Mouse (Mus musculus) limb, embryonic 10.5 days (tissue): ENCODE results near the gene Pappa2. TPM values are rescaled to one million over a fixed set of nuclear protein-coding genes. Genes with fewer than 3 reads are reported as not detected.

Experiments
- DNase-seq: peaks from one replicate; pipeline ENCODE4 v3.0.0-alpha.2; 2017; ENCODE audit warnings: low spot score
- H3K27ac ChIP-seq: fragments of 300-500 bp; sonication (generic); 2 replicates; pipeline ENCODE4 v1.5.1; 2016; ENCODE audit warnings: mild to moderate bottlenecking
- H3K27me3 ChIP-seq: fragments of 300-500 bp; sonication (generic); 2 replicates; pipeline ENCODE4 v1.6.1; 2016; ENCODE audit warnings: low read depth, mild to moderate bottlenecking; ENCODE audit not compliant: poor library complexity, severe bottlenecking
- H3K36me3 ChIP-seq: fragments of 300-500 bp; sonication (generic); 2 replicates; pipeline ENCODE4 v1.6.1; 2016; ENCODE audit warnings: mild to moderate bottlenecking, moderate library complexity
- H3K4me1 ChIP-seq: fragments of 300-500 bp; sonication (generic); 2 replicates; pipeline ENCODE4 v1.6.1; 2016
- H3K4me3 ChIP-seq: fragments of 300-500 bp; sonication (generic); 2 replicates; pipeline ENCODE4 v1.5.1; 2016; ENCODE audit warnings: mild to moderate bottlenecking, moderate library complexity
- H3K9me3 ChIP-seq: fragments of 300-500 bp; sonication (generic); replicated peaks from 2 replicates; pipeline ENCODE4 v1.6.1; 2016; ENCODE audit warnings: mild to moderate bottlenecking
- WGBS: fragments of 180-500 bp; shearing (Covaris S2); methylation state at CpG from one replicate; pipeline ENCODE4 v1.1.7; 2016; 5-methylcytosine and 5-hydroxymethylcytosine counted together
- polyA plus RNA-seq: library from polyadenylated mRNA; unstranded; fragments of >200 nt; fragmentation: Nextera tagmentation; extraction: Ambion mirVana; gene quantifications from 2 replicates; pipeline ENCODE4 v1.2.1, GENCODE M21; 2016

Pappa2 gene
- polyA plus RNA-seq, 1 experiment from 2014 or later: 0.10 TPM

DNA sequence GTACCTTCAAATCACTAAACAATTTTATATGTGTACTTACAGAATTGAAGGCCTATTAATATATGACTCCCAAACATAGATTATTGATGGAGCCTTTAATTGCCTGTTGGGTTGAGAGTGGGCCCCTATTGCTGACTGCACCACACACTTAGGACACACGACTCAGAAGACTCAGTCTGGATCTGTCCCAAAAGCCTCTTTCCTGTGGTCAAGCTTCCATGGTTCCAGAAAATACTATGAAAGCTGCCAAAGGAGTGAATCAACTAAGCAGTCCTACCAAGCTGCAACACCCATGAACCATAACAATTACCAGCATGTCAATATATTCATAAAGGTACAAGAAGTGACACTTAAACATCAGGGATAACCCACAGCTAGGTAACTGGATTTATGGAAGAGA, 106.7 kb downstream of the Pappa2 start:
- H3K4me1 ChIP-seq: no peaks in the 10 kb centered on the region
- no peak overlapping the region for H3K4me3 ChIP-seq
- no peaks in the 10 kb centered on the region for H3K36me3 ChIP-seq
- no peak for DNase-seq
- no peaks in the 10 kb centered on the region for H3K9me3 ChIP-seq
- no peak overlapping the region for H3K27ac ChIP-seq
- 82% methylated on average over 1 of the region's 1 CpGs for WGBS
- no peaks in the 10 kb centered on the region for H3K27me3 ChIP-seq

DNA sequence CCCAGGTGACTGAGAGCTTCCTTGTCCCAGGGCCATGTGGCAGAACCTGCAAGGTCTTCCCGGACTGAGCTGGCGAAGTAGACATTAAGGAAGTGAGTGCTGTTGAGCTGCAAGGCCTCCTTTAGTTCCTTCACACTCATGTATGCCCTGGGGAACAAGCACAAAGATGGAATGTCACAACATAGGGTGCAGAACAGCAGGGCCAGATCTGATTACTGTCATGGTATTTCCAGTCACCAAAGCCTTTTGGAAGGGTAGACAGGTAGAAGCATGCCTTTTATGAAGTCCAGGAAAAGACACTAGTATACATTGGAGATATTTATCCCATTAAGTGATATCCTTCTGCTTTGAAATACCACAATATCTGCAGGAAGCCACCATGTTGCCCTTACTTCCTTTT, 108.9 kb downstream of the Pappa2 start:
- 84% methylated on average over 2 of the region's 2 CpGs for WGBS
- H3K27ac ChIP-seq: no peak overlapping the region
- no peaks in the 10 kb centered on the region for H3K27me3 ChIP-seq
- H3K4me3 ChIP-seq: no peak overlapping the region
- H3K4me1 ChIP-seq: no peaks in the 10 kb centered on the region
- DNase-seq: no peak
- H3K9me3 ChIP-seq: no peaks in the 10 kb centered on the region
- H3K36me3 ChIP-seq: no peaks in the 10 kb centered on the region

GRCm38 (mm10) chr1:158860190-158860589, 120.1 kb downstream of the Pappa2 start:
- WGBS: 46% methylated on average over 5 of the region's 5 CpGs
- peaks cover 23% of the 10 kb centered on the region for H3K4me1 ChIP-seq
- H3K27me3 ChIP-seq: no peaks in the 10 kb centered on the region
- H3K9me3 ChIP-seq: no peaks in the 10 kb centered on the region
- H3K27ac ChIP-seq: peak overlapping the region; percentile 68; the same call in 1 of the 2 replicates
- no peak overlapping the region for H3K4me3 ChIP-seq
- H3K36me3 ChIP-seq: no peaks in the 10 kb centered on the region
- peak; percentile 65 for DNase-seq

DNA sequence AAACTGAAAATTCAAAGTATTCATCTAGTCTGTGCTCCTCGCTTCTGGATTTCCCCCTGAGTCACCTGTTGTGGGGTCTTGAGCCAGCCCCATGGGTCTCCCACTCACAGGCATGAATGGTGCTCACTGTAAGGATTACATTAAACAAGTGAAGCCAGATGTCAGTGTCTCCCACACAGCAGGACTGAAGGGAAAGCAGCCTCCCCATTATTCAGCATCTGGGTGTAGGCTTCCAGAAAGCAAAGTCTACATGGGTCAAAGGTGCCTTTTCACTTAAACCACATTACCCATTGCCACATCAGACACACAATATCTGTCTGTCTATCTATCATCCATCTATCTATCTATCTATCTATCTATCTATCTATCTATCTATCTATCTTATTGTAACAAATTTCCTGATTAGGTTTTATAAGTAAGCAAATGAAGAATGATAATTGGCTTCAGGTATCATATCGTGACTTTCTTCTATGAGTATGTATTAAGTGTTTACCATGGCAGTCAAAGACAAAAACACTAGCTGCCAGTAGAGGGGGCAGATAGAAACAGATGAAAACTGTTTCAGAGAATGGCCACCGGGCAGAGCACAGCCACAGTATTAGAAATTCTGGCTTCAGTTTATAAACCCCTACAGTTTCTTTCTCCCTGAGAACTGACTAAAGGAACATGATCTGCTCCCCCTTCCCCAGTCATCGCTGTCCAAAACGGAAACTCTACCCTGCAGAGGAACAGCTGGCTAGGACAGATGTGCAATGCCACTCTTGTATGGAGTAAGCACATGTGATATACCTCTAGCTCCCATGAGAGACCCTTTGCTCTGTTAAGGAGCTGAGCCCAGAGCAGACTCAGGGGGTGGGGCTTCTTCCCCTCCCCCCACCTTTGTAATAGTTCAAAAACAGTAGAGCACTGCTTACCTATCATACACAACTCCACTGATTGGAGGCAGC, 126.1 kb downstream of the Pappa2 start:
- WGBS: 80% methylated on average over 5 of the region's 5 CpGs
- Histone ChIP-seq H3K36me3 (no peaks in the 10 kb centered on the region), H3K9me3 (no peaks in the 10 kb centered on the region), H3K4me1 (peaks cover 22% of the 10 kb centered on the region), H3K27me3 (no peaks in the 10 kb centered on the region), H3K27ac (no peak overlapping the region), H3K4me3 (no peak overlapping the region)
- peak; percentile 30 for DNase-seq

DNA sequence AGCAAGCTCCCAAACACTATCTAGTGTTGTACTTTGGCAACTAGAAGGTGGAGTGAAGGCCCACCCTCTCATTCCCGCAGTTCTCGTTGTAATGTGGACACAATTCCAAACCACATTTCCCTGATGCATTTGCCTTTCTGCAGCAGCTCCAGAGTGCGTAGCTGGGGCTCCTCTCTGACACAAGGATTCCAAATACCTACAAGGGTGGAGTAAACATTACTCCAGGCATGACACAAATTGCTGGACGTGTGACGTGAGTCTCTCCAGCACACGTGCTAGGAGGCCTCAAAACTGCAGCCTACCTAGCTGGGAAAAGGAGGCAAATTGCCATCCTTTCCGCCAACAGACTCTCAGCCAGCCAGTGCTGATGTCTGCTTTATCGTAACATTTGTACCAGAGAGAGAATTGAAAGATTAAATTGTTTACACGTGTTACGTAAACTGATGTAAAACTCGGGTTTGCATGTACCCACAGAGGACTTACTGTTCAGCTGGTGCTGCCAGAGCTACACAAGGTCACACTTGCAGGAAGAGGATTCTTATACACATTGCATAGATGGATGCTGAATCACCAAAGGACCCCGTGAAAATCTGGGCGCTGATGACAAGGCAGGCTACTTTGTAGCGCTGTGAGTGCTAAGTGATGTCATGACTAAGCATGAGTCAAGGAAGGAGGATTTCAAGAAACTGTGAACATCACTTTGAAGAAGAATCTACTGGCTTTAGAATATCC, 127.3 kb downstream of the Pappa2 start:
- Histone ChIP-seq H3K4me1 (peaks cover 22% of the 10 kb centered on the region), H3K36me3 (no peaks in the 10 kb centered on the region), H3K27ac (no peak overlapping the region), H3K9me3 (no peaks in the 10 kb centered on the region), H3K4me3 (no peak overlapping the region), H3K27me3 (no peaks in the 10 kb centered on the region)
- peak; percentile 30 for DNase-seq
- WGBS: 85% methylated on average over 14 of the region's 14 CpGs

DNA sequence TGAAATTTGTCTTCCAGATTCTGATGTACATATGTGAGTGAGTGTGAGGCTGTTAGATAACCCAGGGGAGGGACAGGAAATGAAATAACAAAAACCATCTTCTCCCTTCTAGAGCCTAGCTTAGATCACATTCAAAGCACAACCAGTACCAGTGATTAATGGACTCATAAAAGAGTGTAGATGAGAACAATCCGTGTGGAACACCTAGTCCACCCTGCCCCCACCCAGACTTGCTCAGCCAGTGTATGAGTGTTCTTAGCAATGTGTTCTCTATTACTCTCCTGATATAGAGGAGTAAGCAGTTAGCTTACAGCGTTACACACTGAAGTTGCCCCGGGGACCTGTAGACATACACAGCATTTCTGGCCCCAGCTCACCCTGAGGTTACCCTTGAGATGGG, 129.8 kb downstream of the Pappa2 start:
- H3K27ac ChIP-seq: peak overlapping the region; percentile 61
- no peaks in the 10 kb centered on the region for H3K36me3 ChIP-seq
- no peak overlapping the region for H3K4me3 ChIP-seq
- H3K27me3 ChIP-seq: no peaks in the 10 kb centered on the region
- WGBS: 33% methylated on average over 3 of the region's 3 CpGs
- H3K9me3 ChIP-seq: no peaks in the 10 kb centered on the region
- DNase-seq: peak; percentile 34
- peaks cover 22% of the 10 kb centered on the region for H3K4me1 ChIP-seq

DNA sequence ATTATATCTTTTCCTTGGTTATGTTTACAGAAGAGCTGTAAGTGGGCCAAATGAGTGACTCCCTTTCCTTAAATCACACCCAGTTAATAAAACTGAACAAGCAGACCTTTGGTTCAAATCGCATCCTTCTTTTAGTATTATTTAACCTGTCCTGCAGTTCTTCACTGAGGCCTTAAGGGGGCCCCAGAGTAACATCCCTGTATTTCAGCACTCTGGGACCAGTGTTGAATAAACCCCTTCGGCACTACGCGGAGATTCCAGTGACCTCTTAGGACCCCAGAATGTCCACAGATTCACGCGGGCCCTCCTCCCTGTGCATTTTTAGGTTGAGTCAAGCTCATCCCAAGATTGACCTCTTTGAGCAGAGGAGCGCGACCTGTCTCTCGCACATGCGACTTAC, 135.7 kb downstream of the Pappa2 start:
- Histone ChIP-seq H3K27ac (no peak overlapping the region), H3K9me3 (no peaks in the 10 kb centered on the region), H3K27me3 (no peaks in the 10 kb centered on the region), H3K4me1 (no peaks in the 10 kb centered on the region), H3K36me3 (no peaks in the 10 kb centered on the region), H3K4me3 (no peak overlapping the region)
- WGBS: 56% methylated on average over 10 of the region's 10 CpGs
- peak; percentile 39 for DNase-seq

- Histone ChIP-seq H3K27ac (no peak overlapping the region), H3K4me3 (no peak overlapping the region), H3K36me3 (no peaks in the 10 kb centered on the region), H3K4me1 (no peaks in the 10 kb centered on the region), H3K27me3 (no peaks in the 10 kb centered on the region), H3K9me3 (no peaks in the 10 kb centered on the region)
- WGBS: 91% methylated on average over 4 of the region's 4 CpGs
- DNase-seq: no peak
Observed at GRCm38 (mm10) chr1:158837151-158837550, 143.1 kb downstream of the Pappa2 start.

- no peak overlapping the region for H3K27ac ChIP-seq
- 77% methylated on average over 3 of the region's 3 CpGs for WGBS
- H3K27me3 ChIP-seq: no peaks in the 10 kb centered on the region
- no peaks in the 10 kb centered on the region for H3K4me1 ChIP-seq
- H3K9me3 ChIP-seq: no peaks in the 10 kb centered on the region
- no peak overlapping the region for H3K4me3 ChIP-seq
- DNase-seq: no peak
- no peaks in the 10 kb centered on the region for H3K36me3 ChIP-seq
Observed at GRCm38 (mm10) chr1:158830152-158830551, 150.1 kb downstream of the Pappa2 start.

GRCm38 (mm10) chr1:158827931-158828330, 152.4 kb downstream of the Pappa2 start:
- no peaks in the 10 kb centered on the region for H3K4me1 ChIP-seq
- DNase-seq: no peak
- no peaks in the 10 kb centered on the region for H3K27me3 ChIP-seq
- H3K4me3 ChIP-seq: no peak overlapping the region
- no peaks in the 10 kb centered on the region for H3K36me3 ChIP-seq
- no peak overlapping the region for H3K27ac ChIP-seq
- H3K9me3 ChIP-seq: no peaks in the 10 kb centered on the region

DNA sequence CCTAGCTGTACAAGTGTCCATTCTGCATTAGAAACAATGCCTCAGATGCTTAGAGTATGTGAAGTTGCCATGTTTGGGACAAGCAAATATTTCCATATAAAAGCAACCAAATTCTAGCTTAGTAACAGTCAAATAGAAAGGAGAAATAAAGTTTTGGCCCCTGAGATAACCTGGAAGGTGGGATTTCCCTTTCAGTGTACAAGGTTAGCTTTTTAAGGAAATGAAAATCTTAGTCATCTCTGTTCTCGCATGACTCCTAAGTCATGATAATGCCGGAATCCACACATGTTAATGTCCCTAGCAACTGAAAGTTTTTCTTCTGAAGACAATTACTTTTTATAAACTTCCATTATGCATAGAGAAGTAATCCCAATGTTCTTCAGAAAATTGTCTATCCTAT, 160.6 kb downstream of the Pappa2 start:
- WGBS: 91% methylated on average over 2 of the region's 2 CpGs
- no peak overlapping the region for H3K27ac ChIP-seq
- H3K27me3 ChIP-seq: no peaks in the 10 kb centered on the region
- no peak overlapping the region for H3K4me3 ChIP-seq
- H3K36me3 ChIP-seq: no peaks in the 10 kb centered on the region
- H3K9me3 ChIP-seq: no peaks in the 10 kb centered on the region
- H3K4me1 ChIP-seq: peaks cover 12% of the 10 kb centered on the region
- no peak for DNase-seq

DNA sequence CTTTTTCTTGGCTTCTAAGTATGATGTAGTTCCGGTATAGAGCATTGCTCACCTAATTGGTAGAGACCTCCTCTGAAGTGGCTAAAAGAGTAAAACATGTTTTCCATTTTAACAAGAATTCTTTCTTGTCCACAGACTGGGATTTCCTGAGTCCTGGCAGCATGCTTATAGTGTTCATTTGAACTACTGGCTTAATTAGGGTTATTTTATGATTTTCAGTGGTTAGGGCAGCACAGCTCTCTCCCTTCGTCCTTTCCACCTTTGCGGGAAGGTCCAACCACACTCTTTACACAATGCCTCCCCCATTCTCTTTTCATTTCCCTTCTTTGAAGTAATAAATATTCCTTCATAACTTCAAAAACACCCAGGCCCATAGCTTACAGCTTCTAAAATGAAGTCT, 163.8 kb downstream of the Pappa2 start:
- Histone ChIP-seq H3K27ac (peak overlapping the region; percentile 66), H3K9me3 (no peaks in the 10 kb centered on the region)
- WGBS: 57% methylated on average over 3 of the region's 3 CpGs

DNA sequence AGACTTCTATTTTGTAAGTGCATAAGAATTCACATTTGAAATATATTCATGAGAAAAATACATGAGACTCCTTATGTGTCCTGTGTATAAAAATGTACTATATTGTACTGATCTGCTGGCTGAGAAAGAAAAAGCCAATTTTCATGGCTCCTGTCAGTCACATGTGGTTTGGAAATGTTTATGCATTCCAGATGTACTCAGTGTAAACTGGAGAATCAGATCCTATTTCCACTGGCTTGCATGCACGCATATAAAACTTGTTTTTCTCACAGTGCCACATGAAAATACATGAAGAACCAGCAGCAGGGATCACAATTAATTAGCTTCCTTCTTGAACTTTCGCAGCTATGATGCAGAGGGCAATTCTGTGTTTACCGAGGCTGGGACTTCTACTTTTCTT, 168.4 kb downstream of the Pappa2 start:
- Histone ChIP-seq H3K4me3 (no peak overlapping the region), H3K27me3 (no peaks in the 10 kb centered on the region), H3K4me1 (peaks cover 17% of the 10 kb centered on the region), H3K9me3 (no peaks in the 10 kb centered on the region), H3K27ac (peak overlapping the region; percentile 66), H3K36me3 (no peaks in the 10 kb centered on the region)
- WGBS: 57% methylated on average over 3 of the region's 3 CpGs
- DNase-seq: no peak

More for the DNA sequence above, 163.8 kb downstream of the Pappa2 start:
- no peak overlapping the region for H3K4me3 ChIP-seq
- no peaks in the 10 kb centered on the region for H3K36me3 ChIP-seq
- DNase-seq: no peak
- H3K4me1 ChIP-seq: peaks cover 21% of the 10 kb centered on the region
- no peaks in the 10 kb centered on the region for H3K27me3 ChIP-seq
